Mouse (Mus musculus): ENCODE data around the gene Snip1.

The Snip1 gene

DNA sequence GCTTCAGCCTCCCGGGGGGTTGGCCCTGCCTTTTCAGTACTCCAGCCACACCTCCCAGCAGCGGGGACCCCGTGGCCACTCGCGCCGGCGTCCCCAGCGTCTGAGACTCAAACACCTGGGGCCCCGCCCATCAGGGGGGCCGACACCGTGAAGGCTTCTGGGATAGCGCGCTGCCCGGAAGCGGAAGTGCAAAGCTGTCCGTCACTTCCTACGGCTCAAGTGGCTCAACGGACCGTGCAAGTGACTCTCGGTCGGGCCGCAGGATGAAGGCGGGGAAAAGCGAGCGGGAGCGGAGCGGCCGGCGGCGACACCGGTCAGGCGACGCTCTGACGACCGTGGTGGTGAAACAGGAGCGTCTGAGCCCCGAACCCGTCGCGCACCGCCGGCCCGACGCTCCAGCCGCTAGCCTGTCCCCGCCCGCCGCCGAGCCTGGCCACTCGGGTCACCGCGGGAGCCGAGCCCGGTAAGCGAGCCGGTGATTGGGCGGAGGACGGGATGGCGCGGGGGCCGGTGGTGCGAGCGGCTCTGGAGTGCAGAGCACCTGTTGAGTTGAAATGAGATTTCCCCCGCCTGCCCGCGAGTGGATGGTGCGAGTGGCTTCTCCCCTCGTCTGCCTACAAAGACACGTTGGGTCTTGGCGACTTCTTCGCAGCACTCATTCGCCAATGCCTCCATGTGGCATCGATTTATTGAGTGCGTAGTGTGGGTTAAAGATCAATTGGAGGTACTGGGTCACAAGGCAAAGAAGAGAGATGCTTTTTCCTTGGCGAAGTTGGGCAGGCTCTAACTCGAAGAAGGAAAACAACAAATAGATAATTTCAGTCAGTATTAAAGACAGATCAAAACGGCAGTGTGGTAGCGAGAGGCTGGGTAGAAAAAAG, at the start of gene Snip1:
Snip1 (plus strand) TSS at position 183 of the 881 bp plus-strand sequence.
- peak; percentile 69 for DNase-seq (ENCODE audit: low read depth)

DNA sequence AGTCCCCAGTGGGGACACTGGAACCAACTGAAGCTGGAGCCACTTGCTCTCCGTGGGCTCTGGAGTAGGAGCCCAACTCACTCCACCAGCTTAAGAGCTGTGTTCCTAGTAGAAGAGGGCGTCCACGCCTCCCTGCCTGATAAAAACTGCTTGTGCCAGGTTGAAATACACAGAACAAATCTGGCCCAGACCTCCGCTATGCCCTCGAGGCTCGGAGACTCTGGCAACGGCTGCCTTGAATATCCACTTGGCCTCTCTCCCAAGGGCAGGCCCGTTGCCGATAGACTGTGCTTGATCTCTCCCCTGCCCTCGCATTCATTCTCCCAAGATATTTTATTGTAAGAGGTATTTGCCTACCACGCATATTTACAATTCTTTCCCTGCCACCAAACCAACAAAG, 49.0 kb upstream of the Snip1 start:
- peak; percentile 69 for DNase-seq (ENCODE audit: low read depth)

GRCm38 (mm10) chr4:125020780-125021538, 45.5 kb upstream of the Snip1 start:
- DNase-seq (ENCODE audit: low read depth): no peak

GRCm38 (mm10) chr4:125029891-125030614, 36.4 kb upstream of the Snip1 start:
- DNase-seq (ENCODE audit: low read depth): peak; percentile 80

DNA sequence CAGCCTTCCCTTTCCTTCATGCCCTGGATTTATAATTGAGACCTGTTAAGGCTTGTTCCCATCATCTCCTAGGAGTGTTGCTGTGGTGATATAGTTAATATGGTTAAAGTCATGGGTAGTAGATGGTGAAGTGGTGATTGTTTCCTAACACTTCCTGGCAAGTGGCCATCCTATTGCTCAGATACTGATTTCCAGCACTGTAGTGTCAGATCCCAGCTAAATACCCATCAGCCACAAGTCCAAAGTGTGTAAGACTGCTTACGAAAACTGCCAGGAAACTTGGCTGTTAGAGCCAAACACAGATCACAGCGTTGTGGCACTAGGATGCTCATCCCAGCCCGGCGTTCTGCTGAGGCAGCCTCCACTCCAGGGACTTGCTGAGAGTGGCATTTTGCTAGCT, 32.1 kb upstream of the Snip1 start:
- peak; percentile 60 for DNase-seq (ENCODE audit: low read depth)

GRCm38 (mm10) chr4:125044454-125044853, 22.0 kb upstream of the Snip1 start:
- no peak for DNase-seq (ENCODE audit: low read depth)

- no peak for DNase-seq (ENCODE audit: low read depth)
Measured at GRCm38 (mm10) chr4:125055385-125055784, 11.1 kb upstream of the Snip1 start.

DNA sequence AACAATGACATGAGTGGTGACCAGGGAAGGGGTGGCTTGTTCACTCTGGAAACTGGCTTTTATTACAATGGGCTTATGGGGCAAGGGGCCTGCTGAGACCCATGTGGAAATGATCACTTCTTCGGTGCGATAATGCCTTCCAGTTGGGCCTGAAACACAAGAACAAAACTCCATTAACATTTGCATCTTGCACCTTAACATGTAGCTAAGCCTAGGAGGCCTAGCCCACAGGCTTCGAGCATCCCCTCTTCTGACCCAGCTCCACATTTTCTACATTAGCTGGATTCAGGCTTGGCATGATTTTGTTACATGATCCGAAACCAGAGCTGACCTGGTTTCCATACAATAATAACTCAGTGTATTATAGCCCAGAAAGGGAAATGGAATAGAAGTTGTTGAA, 10.0 kb upstream of the Snip1 start:
- DNase-seq (ENCODE audit: low read depth): no peak

- DNase-seq (ENCODE audit: low read depth): no peak
Measured at GRCm38 (mm10) chr4:125057273-125057672, 9.2 kb upstream of the Snip1 start.

DNA sequence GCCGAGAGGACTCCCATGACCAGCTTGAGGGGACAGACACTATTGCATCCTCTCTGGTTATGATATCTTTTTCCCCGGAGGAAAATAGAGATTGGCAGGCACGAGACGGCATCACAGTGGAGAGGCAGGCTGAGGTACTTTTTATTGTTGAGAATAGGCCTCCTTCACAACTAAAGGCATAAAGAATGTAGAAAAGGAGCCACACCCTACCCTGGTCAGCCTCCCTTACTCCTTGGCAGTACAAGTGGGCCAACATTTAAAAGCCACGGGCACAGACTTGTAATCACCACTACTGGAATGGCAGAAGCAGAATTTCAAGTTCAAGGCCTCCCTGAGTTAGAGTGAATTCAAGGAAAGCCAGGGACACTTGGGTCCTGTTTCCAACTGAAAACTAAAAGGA, 8.4 kb upstream of the Snip1 start:
- DNase-seq (ENCODE audit: low read depth): no peak

DNA sequence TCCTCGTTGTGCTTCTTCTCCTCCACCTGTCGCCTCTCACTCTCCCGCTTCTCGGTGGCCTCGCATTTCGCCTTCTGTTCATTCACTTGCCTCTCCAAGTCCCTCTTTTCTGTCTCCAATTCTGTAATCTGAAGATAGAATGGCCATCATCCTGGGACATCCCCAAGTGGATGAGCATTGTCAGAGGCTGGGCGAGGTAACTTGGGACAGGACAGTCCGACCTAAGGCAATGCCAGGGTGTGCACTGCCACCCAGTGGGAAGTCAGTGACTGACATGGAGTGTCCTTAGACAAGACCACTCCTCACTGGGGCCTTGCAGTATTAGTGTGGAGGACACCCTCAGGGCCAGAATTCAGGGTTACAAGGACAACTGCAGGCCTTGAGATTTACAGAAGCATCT, 7.4 kb upstream of the Snip1 start:
- DNase-seq (ENCODE audit: low read depth): no peak

DNA sequence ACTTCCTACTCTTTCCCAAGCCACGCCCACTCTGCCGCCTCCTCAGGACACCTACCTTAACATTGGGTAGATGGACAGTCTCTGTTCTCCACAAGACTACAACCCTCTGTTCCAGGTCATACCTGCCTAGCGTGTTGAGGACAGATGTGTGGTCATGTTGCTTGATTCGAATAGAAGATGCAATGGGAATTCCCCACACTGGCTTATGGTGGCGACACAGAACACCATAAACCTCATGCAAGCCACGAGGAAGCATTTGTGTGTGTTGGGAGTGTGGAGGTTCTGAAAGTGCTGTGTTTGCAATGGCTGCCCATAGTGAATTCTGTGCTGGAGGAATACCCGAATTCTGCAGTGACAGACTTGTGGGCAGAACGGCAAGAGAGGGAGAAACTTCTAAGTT, 2.6 kb upstream of the Snip1 start:
- no peak for DNase-seq (ENCODE audit: low read depth)

- no peak for DNase-seq (ENCODE audit: low read depth)
Measured at GRCm38 (mm10) chr4:125065517-125066307, 760 bp upstream of the Snip1 start, which contains the start of gene Dnali1. Dnali1 (minus strand) TSS chr4:125065703.

- no peak for DNase-seq (ENCODE audit: low read depth)
Measured at GRCm38 (mm10) chr4:125077700-125078099, 11.2 kb downstream of the Snip1 start.

DNA sequence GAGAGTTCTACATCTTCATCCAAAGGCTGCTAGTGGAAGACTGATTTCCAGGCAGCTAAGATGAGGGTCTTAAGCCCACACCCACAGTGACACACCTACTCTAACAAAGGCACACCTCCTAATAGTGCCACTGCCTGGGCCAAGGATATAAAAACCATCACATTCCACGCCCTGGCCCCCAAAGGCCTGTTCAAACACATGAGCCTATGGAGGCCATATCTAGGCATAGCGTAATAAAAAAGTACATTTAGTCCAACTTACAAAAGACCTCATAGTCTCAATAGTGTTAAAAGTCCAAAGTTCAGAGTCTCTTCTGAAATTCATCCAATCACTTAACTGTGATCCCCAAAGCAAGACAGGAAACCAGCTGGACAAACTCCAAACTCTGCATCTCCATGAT, 12.2 kb downstream of the Snip1 start:
- DNase-seq (ENCODE audit: low read depth): no peak

DNA sequence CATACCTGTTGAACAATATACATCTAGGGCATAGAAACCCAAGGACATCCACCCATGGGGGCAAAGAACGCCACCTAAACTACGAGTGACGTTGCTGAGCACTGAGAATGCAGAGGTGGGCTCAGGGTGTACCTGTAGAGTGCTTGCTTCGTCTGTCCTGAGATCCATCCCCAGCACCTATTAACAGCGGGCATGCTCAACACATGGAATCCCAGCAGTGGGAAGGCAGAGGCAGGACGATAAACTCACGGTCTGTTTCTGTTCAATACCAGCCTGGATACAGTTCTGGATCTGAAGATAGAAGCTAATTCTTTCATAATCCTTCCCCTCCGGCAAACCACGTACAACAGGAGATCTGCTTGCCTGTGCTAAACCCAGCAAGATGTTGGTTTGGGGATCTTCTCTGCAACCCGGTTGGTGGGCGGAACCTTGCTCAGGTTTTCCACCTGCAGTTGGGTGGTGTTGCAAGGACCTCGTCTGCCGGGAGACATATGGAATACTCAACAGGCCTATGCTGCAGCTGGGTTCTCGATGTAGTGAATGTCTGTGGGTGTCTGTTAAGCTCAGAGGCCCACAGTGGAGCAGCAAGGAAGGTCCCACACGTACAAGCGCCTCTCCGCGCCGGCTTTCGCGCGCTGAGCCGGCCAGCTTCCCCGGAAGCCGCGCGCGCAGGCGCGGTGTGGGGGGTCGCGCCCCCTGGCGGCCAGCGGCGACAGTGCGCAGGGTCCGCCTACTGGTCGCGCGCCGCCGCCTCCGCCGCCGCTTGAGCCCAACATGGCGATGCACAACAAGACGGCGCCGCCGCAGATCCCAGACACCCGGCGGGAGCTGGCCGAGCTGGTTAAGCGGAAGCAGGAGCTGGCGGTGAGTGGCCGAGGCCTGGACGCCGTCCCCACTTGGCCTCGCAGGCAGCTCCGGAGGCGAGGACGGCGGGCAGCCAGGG, 18.2 kb downstream of the Snip1 start, which contains the start of gene Meaf6:
Meaf6 (plus strand) TSS at position 732 of the 943 bp plus-strand sequence.
- peak; percentile 54 for DNase-seq (ENCODE audit: low read depth)

DNA sequence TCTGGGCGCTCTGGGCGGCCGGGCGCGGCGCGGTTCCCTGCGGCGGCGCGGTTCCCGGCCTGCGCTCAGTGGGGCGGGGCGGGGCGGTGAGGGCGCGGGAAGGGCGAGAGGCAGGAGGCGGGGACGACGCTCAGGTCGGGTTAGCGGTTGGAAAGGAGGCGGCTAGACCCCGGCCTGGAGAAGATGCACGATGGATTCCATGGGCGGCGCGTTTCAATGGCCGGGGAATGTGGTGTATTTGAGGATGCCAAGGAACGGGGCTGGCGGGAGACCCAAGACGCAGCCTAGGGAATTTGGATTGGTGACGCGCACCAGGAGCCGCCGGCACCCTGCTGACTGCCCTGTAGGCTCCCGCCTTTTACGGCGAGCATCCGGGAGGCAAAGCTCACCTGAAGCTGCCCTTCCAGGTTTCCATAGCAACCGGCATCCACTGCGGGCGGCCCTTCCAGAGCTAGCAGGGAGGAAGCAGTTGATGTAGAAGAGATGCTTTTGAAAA, 18.9 kb downstream of the Snip1 start:
- no peak for DNase-seq (ENCODE audit: low read depth)

DNA sequence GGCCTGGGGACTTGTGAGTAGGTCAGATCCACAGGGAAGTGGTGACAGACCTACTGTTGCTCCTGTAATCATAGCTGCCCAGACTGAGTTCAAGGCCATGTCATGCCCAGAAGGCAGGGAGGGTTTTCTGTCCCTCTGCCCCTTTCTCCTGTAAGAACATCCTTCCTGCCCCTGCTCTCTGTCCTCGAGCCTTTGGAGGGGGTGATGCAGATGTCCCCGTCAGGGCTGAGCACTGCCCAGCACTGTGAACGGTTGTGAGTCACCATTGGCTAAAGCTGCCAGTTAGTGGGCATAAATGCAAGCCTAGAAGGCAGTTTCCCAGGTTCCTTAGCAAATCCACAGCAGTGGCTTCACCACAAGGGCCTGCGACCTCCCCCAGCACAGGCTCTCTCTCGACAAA, 26.6 kb downstream of the Snip1 start:
- DNase-seq (ENCODE audit: low read depth): no peak

- no peak for DNase-seq (ENCODE audit: low read depth)
Measured at GRCm38 (mm10) chr4:125096066-125096465, 29.6 kb downstream of the Snip1 start.

DNA sequence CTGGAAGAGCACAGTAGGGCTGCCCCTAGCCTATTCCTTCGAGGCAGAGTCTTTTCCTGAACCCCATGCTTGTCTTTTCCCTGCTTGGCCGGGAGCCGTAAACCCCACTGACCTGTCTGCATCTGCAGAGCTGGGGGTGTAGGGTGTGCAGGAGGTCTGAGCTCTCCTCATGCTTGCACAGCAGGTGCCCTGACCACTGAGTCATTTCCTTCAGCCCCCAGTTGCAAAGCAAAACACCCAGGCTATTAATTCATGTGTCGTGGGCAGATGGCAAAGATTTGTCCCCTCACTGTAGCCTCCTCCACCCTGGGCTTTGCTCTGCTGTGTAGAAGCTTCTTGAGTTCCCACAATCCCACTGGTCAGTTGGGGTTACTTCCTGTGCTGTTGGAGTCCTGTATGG, 30.9 kb downstream of the Snip1 start:
- DNase-seq (ENCODE audit: low read depth): no peak
